Mouse (Mus musculus): ENCODE results near the gene Slc5a10. TPM values are rescaled to one million over a fixed set of nuclear protein-coding genes. Genes with fewer than 3 reads are reported as not detected.

The Slc5a10 gene
- polyA plus RNA-seq, 1 experiment from 2014 or later = 0.13 TPM

GRCm38 (mm10) chr11:61649626-61650025 is 71.0 kb downstream of the Slc5a10 start:
- TF ChIP-seq CTCF (IDR thresholded peaks at IDR 0.05; ENCODE audit: low read depth) = no peak
- 80% methylated on average over 4 of the region's 4 CpGs for WGBS
- Histone ChIP-seq H3K36me3 (ENCODE audit: control insufficient read depth, insufficient read depth) (no peaks in the 10 kb centered on the region), H3K27me3 (replicated peaks; ENCODE audit: control insufficient read depth, insufficient read depth, low read length) (no peaks in the 10 kb centered on the region), H3K9me3 (ENCODE audit: control insufficient read depth) (no peaks in the 10 kb centered on the region), H3K4me3 (ENCODE audit: low read depth, low read length) (no peak overlapping the region), H3K4me1 (replicated peaks; ENCODE audit: control insufficient read depth, insufficient read depth, low read length) (no peaks in the 10 kb centered on the region), H3K27ac (ENCODE audit: low read depth, low read length) (no peak overlapping the region), H3K9ac (ENCODE audit: low read depth, low read length) (no peak overlapping the region), H3K4me2 (replicated peaks; ENCODE audit: low read depth) (no peak overlapping the region)
- ATAC-seq = no peak

GRCm38 (mm10) chr11:61649163-61649580 is 71.5 kb downstream of the Slc5a10 start:
- Histone ChIP-seq H3K4me3 (ENCODE audit: low read depth, low read length) (no peak overlapping the region), H3K4me2 (replicated peaks; ENCODE audit: low read depth) (no peak overlapping the region), H3K27ac (ENCODE audit: low read depth, low read length) (no peak overlapping the region), H3K4me1 (replicated peaks; ENCODE audit: control insufficient read depth, insufficient read depth, low read length) (no peaks in the 10 kb centered on the region), H3K9ac (ENCODE audit: low read depth, low read length) (no peak overlapping the region), H3K36me3 (ENCODE audit: control insufficient read depth, insufficient read depth) (no peaks in the 10 kb centered on the region), H3K27me3 (replicated peaks; ENCODE audit: control insufficient read depth, insufficient read depth, low read length) (no peaks in the 10 kb centered on the region), H3K9me3 (ENCODE audit: control insufficient read depth) (no peaks in the 10 kb centered on the region)
- TF ChIP-seq CTCF (IDR thresholded peaks at IDR 0.05; ENCODE audit: low read depth) = no peak
- ATAC-seq = no peak
- whole genome bisulfite sequencing = 92% methylated on average over 5 of the region's 5 CpGs

GRCm38 (mm10) chr11:61648749-61649115 is 71.9 kb downstream of the Slc5a10 start:
- Histone ChIP-seq H3K4me2 (replicated peaks; ENCODE audit: low read depth) (no peak overlapping the region), H3K36me3 (ENCODE audit: control insufficient read depth, insufficient read depth) (no peaks in the 10 kb centered on the region), H3K9me3 (ENCODE audit: control insufficient read depth) (no peaks in the 10 kb centered on the region), H3K4me3 (ENCODE audit: low read depth, low read length) (no peak overlapping the region), H3K27me3 (replicated peaks; ENCODE audit: control insufficient read depth, insufficient read depth, low read length) (no peaks in the 10 kb centered on the region), H3K27ac (ENCODE audit: low read depth, low read length) (no peak overlapping the region), H3K4me1 (replicated peaks; ENCODE audit: control insufficient read depth, insufficient read depth, low read length) (no peaks in the 10 kb centered on the region), H3K9ac (ENCODE audit: low read depth, low read length) (no peak overlapping the region)
- 87% methylated on average over 7 of the region's 7 CpGs for WGBS
- no peak for ATAC-seq
- TF ChIP-seq CTCF (IDR thresholded peaks at IDR 0.05; ENCODE audit: low read depth) = no peak

GRCm38 (mm10) chr11:61647956-61648748 is 72.5 kb downstream of the Slc5a10 start:
- no peak overlapping the region for H3K27ac ChIP-seq (ENCODE audit: low read depth, low read length)
- H3K4me2 ChIP-seq (replicated peaks; ENCODE audit: low read depth) = no peak overlapping the region
- H3K27me3 ChIP-seq (replicated peaks; ENCODE audit: control insufficient read depth, insufficient read depth, low read length) = no peaks in the 10 kb centered on the region
- 64% methylated on average over 6 of the region's 6 CpGs for WGBS
- H3K9ac ChIP-seq (ENCODE audit: low read depth, low read length) = no peak overlapping the region
- H3K4me1 ChIP-seq (replicated peaks; ENCODE audit: control insufficient read depth, insufficient read depth, low read length) = peaks cover 2% of the 10 kb centered on the region; the same call in 1 of the 2 replicates
- no peaks in the 10 kb centered on the region for H3K36me3 ChIP-seq (ENCODE audit: control insufficient read depth, insufficient read depth)
- no peak overlapping the region for H3K4me3 ChIP-seq (ENCODE audit: low read depth, low read length)
- TF ChIP-seq CTCF (IDR thresholded peaks at IDR 0.05; ENCODE audit: low read depth) = no peak
- no peaks in the 10 kb centered on the region for H3K9me3 ChIP-seq (ENCODE audit: control insufficient read depth)
- ATAC-seq = no peak

- H3K9ac ChIP-seq (ENCODE audit: low read depth, low read length) = no peak overlapping the region
- H3K27me3 ChIP-seq (replicated peaks; ENCODE audit: control insufficient read depth, insufficient read depth, low read length) = no peaks in the 10 kb centered on the region
- no peaks in the 10 kb centered on the region for H3K9me3 ChIP-seq (ENCODE audit: control insufficient read depth)
- no peak for ATAC-seq
- H3K4me1 ChIP-seq (replicated peaks; ENCODE audit: control insufficient read depth, insufficient read depth, low read length) = peaks cover 7% of the 10 kb centered on the region; the same call in 1 of the 2 replicates
- 68% methylated on average over 10 of the region's 10 CpGs for WGBS
- no peak overlapping the region for H3K4me3 ChIP-seq (ENCODE audit: low read depth, low read length)
- no peaks in the 10 kb centered on the region for H3K36me3 ChIP-seq (ENCODE audit: control insufficient read depth, insufficient read depth)
- no peak for TF ChIP-seq CTCF (IDR thresholded peaks at IDR 0.05; ENCODE audit: low read depth)
- H3K4me2 ChIP-seq (replicated peaks; ENCODE audit: low read depth) = no peak overlapping the region
- H3K27ac ChIP-seq (ENCODE audit: low read depth, low read length) = no peak overlapping the region
These were observed 73.3 kb downstream of the Slc5a10 start for GRCm38 (mm10) chr11:61647110-61647910.

- no peak for TF ChIP-seq CTCF (IDR thresholded peaks at IDR 0.05; ENCODE audit: low read depth)
- Histone ChIP-seq H3K27ac (ENCODE audit: low read depth, low read length) (no peak overlapping the region), H3K9ac (ENCODE audit: low read depth, low read length) (no peak overlapping the region), H3K36me3 (ENCODE audit: control insufficient read depth, insufficient read depth) (no peaks in the 10 kb centered on the region), H3K27me3 (replicated peaks; ENCODE audit: control insufficient read depth, insufficient read depth, low read length) (no peaks in the 10 kb centered on the region), H3K4me1 (replicated peaks; ENCODE audit: control insufficient read depth, insufficient read depth, low read length) (peaks cover 7% of the 10 kb centered on the region; the same call in 1 of the 2 replicates), H3K4me3 (ENCODE audit: low read depth, low read length) (no peak overlapping the region), H3K4me2 (replicated peaks; ENCODE audit: low read depth) (no peak overlapping the region), H3K9me3 (ENCODE audit: control insufficient read depth) (no peaks in the 10 kb centered on the region)
- WGBS = 63% methylated on average over 2 of the region's 2 CpGs
- ATAC-seq = no peak
These were observed 74.1 kb downstream of the Slc5a10 start for GRCm38 (mm10) chr11:61646499-61647039.
